Mouse (Mus musculus) small intestine, adult 2 months (tissue): Measurements from ENCODE around the gene Paqr4.

Experiments used
- CTCF ChIP-seq: fragments of 200-500 bp; IDR thresholded peaks from 2 replicates; pipeline ENCODE4 v1.5.1; 2012; ENCODE audit warnings: low read depth, mild to moderate bottlenecking, control low read depth, inconsistent platforms, low read length, moderate library complexity, mixed read lengths; ENCODE audit not compliant: insufficient replicate concordance, insufficient read length; ENCODE audit errors: extremely low read depth
- POLR2A ChIP-seq: fragments of 200-500 bp; IDR thresholded peaks from 2 replicates; pipeline ENCODE4 v1.6.1; 2012; ENCODE audit warnings: low read depth, mild to moderate bottlenecking, control low read depth, inconsistent platforms, low read length, moderate library complexity

GRCm38 (mm10) chr17:23734341-23734740 lies 6.3 kb downstream of the Paqr4 start:
- TF ChIP-seq POLR2A (no peak), CTCF (no peak)
